Mouse (Mus musculus): ENCODE measurements around the gene Limch1. TPM values are rescaled to one million over a fixed set of nuclear protein-coding genes. Genes with fewer than 3 reads are reported as not detected.

Gene Limch1
- polyA plus RNA-seq, 1 experiment from 2014 or later = 22.2 TPM

DNA sequence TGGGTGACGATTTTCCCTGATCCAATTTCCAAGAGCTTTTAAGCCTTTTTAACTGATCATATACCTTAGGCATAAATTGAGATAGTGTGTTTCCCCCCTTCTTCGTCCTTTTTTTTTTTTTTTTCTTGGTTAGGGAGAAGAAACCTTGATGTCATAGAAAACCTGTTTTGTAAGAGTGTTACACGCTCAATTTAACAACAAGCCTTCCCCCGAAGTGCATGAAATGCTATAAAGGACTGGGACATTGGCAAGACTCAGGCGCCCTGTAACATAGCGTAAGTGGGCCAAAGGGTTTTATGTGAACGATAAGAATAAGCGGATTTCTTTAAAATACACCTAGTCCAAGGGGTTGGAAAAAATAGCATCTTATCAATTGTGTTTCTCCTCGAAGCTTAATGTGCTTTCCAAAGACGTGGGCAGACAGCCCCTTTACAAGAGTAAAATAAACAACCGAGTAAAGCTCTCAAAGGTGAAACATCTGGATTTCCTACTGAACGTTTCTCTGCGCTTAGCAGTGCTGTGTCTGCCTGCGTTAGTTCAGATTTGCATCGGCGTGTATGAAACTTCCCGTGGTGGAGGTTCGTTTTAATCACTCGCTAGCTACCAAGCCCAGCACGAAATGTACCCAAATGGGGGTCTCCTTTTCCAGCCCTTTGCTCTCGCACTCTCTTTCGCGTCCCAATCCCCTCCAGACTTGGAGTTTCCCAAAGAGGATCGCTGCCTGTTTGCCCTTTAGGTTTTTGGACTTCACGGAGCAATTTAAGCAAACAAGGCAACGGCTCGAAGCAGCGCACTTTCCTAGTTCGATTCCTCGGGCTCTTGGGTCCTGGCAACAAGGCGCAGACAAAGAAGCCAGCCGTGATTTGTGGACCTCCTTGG is 354.0 kb downstream of the Limch1 start:
- WGBS = 3% methylated on average over 32 of the region's 32 CpGs
- H3K9ac ChIP-seq (ENCODE audit: low read length) = no peak overlapping the region
- no peak for ATAC-seq (replicated peaks; ENCODE audit: extremely low read depth, insufficient read depth, low FRiP score)

DNA sequence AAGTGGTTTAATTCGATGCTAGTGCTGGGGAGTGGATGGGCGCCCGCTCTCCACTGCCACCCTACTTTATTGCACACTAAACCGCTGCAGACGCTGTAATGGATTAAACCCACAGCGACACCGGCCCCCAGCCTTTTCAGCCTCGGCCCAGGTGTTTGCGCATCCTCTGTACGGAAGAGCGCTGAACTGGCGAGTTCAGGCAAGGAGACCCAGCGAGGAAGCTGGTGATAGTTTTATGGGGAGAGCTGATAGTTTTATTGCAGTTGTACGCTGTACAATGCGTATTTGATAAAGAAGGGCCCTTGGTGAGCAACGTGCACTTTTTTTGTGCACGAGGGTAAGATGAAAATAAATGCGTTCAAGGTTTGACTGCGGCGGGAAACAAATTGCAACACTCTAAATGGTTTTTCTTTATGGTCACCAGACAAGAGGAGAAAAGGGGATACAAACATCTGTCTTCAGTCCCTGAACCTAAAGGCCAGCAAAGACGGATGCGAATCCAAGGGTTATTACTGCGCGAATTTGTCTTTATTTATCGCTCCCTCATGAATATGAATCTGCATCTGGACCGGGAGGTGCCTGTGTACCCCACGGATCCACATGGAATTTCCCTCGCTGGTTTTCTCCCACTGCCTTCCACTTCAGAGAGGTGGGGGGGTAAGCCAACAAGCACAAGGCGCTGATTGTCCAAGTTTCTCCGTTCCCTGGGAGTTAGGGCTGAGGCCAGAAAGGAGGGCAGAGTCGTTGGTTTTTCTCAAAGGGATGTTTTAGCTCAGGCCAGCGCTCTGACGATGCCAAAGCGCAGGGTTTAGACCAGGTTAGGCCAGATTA is 355.2 kb downstream of the Limch1 start:
- H3K27me3 ChIP-seq (ENCODE audit: control insufficient read depth, insufficient read depth, low read length) = peaks cover 84% of the 10 kb centered on the region
- ATAC-seq (replicated peaks; ENCODE audit: extremely low read depth, insufficient read depth, low FRiP score) = no peak

More for the DNA sequence above, 354.0 kb downstream of the Limch1 start:
- peaks cover 90% of the 10 kb centered on the region for H3K27me3 ChIP-seq (ENCODE audit: control insufficient read depth, insufficient read depth, low read length)
- H3K9me3 ChIP-seq (replicated peaks; ENCODE audit: control insufficient read depth, low read length) = no peaks in the 10 kb centered on the region
- H3K4me1 ChIP-seq (ENCODE audit: control insufficient read depth, insufficient read depth, low read length) = peaks cover 3% of the 10 kb centered on the region; the same call in 1 of the 2 replicates
- no peaks in the 10 kb centered on the region for H3K36me3 ChIP-seq (ENCODE audit: control insufficient read depth, insufficient read depth)
- no peak overlapping the region for H3K27ac ChIP-seq (ENCODE audit: low read length)
- H3K4me3 ChIP-seq (ENCODE audit: low read length) = no peak overlapping the region
- no peak overlapping the region for H3K4me2 ChIP-seq (ENCODE audit: low read depth, low read length)

DNA sequence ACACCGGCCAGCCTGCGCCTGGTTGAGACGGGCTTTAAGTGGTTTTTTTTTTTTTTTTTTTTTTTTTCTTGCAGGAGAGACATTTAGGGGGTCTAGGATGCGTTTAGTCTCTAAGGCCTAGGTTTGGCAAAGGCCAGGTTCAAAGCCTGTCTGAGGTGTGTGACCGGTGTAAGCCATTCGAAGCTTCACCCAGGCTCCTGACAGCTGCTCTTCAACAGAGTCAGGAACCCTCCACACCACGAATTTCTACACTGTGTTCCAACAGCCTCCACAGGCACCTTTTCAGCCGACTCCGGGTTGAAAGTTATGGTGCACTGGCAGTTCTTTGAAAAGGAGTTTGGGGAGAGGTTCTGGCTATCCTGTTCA is 355.8 kb downstream of the Limch1 start:
- no peak overlapping the region for H3K9ac ChIP-seq (ENCODE audit: low read length)
- H3K4me2 ChIP-seq (ENCODE audit: low read depth, low read length) = no peak overlapping the region
- H3K4me3 ChIP-seq (ENCODE audit: low read length) = no peak overlapping the region
- H3K27me3 ChIP-seq (ENCODE audit: control insufficient read depth, insufficient read depth, low read length) = peaks cover 82% of the 10 kb centered on the region
- no peak overlapping the region for H3K27ac ChIP-seq (ENCODE audit: low read length)
- no peaks in the 10 kb centered on the region for H3K36me3 ChIP-seq (ENCODE audit: control insufficient read depth, insufficient read depth)
- no peaks in the 10 kb centered on the region for H3K9me3 ChIP-seq (replicated peaks; ENCODE audit: control insufficient read depth, low read length)
- WGBS = 3% methylated on average over 9 of the region's 9 CpGs
- H3K4me1 ChIP-seq (ENCODE audit: control insufficient read depth, insufficient read depth, low read length) = no peaks in the 10 kb centered on the region
- no peak for ATAC-seq (replicated peaks; ENCODE audit: extremely low read depth, insufficient read depth, low FRiP score)

More for the DNA sequence above, 355.2 kb downstream of the Limch1 start:
- 3% methylated on average over 34 of the region's 34 CpGs for WGBS
- H3K9ac ChIP-seq (ENCODE audit: low read length) = no peak overlapping the region
- H3K4me3 ChIP-seq (ENCODE audit: low read length) = no peak overlapping the region
- no peak overlapping the region for H3K27ac ChIP-seq (ENCODE audit: low read length)
- no peak overlapping the region for H3K4me2 ChIP-seq (ENCODE audit: low read depth, low read length)
- no peaks in the 10 kb centered on the region for H3K36me3 ChIP-seq (ENCODE audit: control insufficient read depth, insufficient read depth)
- H3K9me3 ChIP-seq (replicated peaks; ENCODE audit: control insufficient read depth, low read length) = no peaks in the 10 kb centered on the region
- H3K4me1 ChIP-seq (ENCODE audit: control insufficient read depth, insufficient read depth, low read length) = peaks cover 3% of the 10 kb centered on the region; the same call in 1 of the 2 replicates

DNA sequence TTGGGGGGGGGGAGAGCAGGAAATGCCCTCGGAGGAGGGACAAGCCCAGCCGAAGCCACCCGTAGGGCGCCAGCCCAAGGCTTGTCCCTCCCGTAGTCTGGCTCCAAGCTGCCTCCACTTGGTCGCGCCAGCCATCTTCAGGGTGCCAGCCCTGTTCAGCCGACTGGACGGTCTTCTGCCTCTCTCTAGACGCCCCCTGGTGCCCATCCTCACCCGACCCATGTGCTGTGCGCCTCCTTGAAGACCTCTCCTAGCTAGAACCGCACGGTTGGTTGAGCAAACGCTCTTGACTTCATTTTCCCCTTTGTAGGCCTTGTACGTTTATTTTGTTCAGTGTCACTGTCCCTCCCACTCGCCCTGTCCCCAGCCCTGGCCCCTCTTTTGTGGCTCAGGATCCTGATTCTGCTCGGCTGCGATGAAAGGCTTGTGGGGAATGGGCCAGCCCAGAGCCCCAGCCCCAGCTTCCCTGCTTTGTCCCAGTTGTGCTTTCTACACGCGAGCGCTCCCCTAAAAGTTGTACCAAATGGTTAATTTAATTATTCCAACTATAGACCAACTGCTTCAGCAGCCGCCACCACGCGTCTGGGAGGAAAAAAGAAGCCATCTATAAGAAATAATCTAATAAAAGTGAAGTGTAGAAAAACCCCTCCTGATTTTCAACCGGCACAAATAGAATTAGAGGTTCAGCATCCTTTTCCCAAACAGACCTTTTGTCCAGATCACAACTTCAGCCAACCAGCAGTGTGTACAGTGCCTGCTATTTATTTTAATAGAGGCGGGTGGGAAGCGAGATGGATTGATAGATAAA is 356.4 kb downstream of the Limch1 start:
- Histone ChIP-seq H3K9me3 (replicated peaks; ENCODE audit: control insufficient read depth, low read length) (no peaks in the 10 kb centered on the region), H3K4me2 (ENCODE audit: low read depth, low read length) (no peak overlapping the region), H3K9ac (ENCODE audit: low read length) (no peak overlapping the region), H3K36me3 (ENCODE audit: control insufficient read depth, insufficient read depth) (no peaks in the 10 kb centered on the region), H3K27me3 (ENCODE audit: control insufficient read depth, insufficient read depth, low read length) (peaks cover 82% of the 10 kb centered on the region), H3K4me3 (ENCODE audit: low read length) (no peak overlapping the region), H3K4me1 (ENCODE audit: control insufficient read depth, insufficient read depth, low read length) (no peaks in the 10 kb centered on the region), H3K27ac (ENCODE audit: low read length) (no peak overlapping the region)
- 4% methylated on average over 28 of the region's 28 CpGs for WGBS
- ATAC-seq (replicated peaks; ENCODE audit: extremely low read depth, insufficient read depth, low FRiP score) = peak; percentile 45; the same call in 1 of the 2 replicates

DNA sequence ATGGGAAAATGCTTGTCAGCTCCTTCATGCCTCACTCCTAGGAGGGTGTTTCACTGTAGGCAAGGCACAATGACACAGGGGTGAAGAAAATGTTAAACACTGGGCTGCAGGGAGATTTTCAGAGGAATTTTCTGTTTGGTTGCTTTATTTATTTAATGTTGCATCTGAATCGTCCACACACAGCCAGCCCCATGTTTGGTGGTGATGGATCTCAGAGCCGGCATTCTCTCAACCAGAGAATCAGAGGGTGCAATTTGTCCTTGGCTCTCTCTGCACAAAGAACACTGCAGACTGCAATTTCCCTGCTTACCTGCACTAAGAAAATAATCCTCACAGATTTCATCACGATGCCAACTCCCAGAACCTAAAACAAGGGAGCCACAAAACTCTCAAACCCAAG is 357.4 kb downstream of the Limch1 start:
- ATAC-seq (replicated peaks; ENCODE audit: extremely low read depth, insufficient read depth, low FRiP score) = no peak
- H3K4me1 ChIP-seq (ENCODE audit: control insufficient read depth, insufficient read depth, low read length) = no peaks in the 10 kb centered on the region
- 19% methylated on average over 3 of the region's 3 CpGs for WGBS
- no peak overlapping the region for H3K27ac ChIP-seq (ENCODE audit: low read length)
- peaks cover 76% of the 10 kb centered on the region for H3K27me3 ChIP-seq (ENCODE audit: control insufficient read depth, insufficient read depth, low read length)
- no peak overlapping the region for H3K4me3 ChIP-seq (ENCODE audit: low read length)
- H3K4me2 ChIP-seq (ENCODE audit: low read depth, low read length) = no peak overlapping the region
- no peaks in the 10 kb centered on the region for H3K36me3 ChIP-seq (ENCODE audit: control insufficient read depth, insufficient read depth)
- H3K9me3 ChIP-seq (replicated peaks; ENCODE audit: control insufficient read depth, low read length) = no peaks in the 10 kb centered on the region
- H3K9ac ChIP-seq (ENCODE audit: low read length) = no peak overlapping the region

DNA sequence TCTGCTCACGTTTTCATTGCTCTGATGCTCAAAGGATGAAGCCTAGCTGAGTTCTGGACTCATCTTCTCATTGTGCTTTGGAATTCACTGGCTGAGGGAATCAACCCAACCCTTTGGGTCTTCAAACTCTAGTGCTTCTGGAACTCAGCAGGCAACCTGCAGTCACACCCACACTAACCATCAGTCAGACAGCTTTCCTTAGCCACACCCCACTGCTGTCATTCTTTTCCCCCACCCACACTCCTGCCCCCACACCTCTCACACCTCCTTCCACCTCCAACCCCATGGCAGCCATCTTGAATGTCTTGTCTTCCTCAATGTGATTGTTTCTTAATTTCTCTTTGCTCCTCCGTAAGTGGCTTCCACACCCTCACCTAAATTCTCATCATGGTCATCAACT is 360.6 kb downstream of the Limch1 start:
- H3K9me3 ChIP-seq (replicated peaks; ENCODE audit: control insufficient read depth, low read length) = no peaks in the 10 kb centered on the region
- WGBS = 74% methylated on average over 2 of the region's 2 CpGs
- no peak overlapping the region for H3K4me3 ChIP-seq (ENCODE audit: low read length)
- peaks cover 50% of the 10 kb centered on the region for H3K27me3 ChIP-seq (ENCODE audit: control insufficient read depth, insufficient read depth, low read length)
- no peak overlapping the region for H3K27ac ChIP-seq (ENCODE audit: low read length)
- H3K4me1 ChIP-seq (ENCODE audit: control insufficient read depth, insufficient read depth, low read length) = no peaks in the 10 kb centered on the region
- no peaks in the 10 kb centered on the region for H3K36me3 ChIP-seq (ENCODE audit: control insufficient read depth, insufficient read depth)
- ATAC-seq (replicated peaks; ENCODE audit: extremely low read depth, insufficient read depth, low FRiP score) = no peak
- no peak overlapping the region for H3K4me2 ChIP-seq (ENCODE audit: low read depth, low read length)
- H3K9ac ChIP-seq (ENCODE audit: low read length) = no peak overlapping the region

Small RNA genes within 50 kb of the gene (microRNA-seq; reads per million reads assigned to microRNA genes)
- not detected for gene Gm23841

Other genes with a start within 250 kb of the Limch1 start
- 33.7 and 34.0 TPM in 2 replicates for gene Apbb2, start 127.0 kb upstream of the Limch1 start, polyA plus RNA-seq (2015; fragmentation: Nextera tagmentation; extraction: Ambion mirVana)
- 76.8 and 84.3 TPM in 2 replicates for gene Uchl1, start 69.7 kb upstream of the Limch1 start, polyA plus RNA-seq (2015; fragmentation: Nextera tagmentation; extraction: Ambion mirVana)

Data from heart, embryonic 16.5 days (tissue).